Mouse (Mus musculus): ENCODE results near the gene Pyroxd1.

GRCm38 (mm10) chr6:142347431-142348385, 2.3 kb downstream of the Pyroxd1 start:
- TF ChIP-seq GATA1 (IDR thresholded peaks at IDR 0.05; ENCODE audit: borderline replicate concordance, low read length) (no peak), CTCF (IDR thresholded peaks at IDR 0.05; ENCODE audit: low read depth, low read length) (no peak)
